Mouse (Mus musculus) ES-E14 (cell line): ENCODE data around the gene Ano6. TPM values are rescaled to one million over a fixed set of nuclear protein-coding genes. Genes with fewer than 3 reads are reported as not detected.

Source experiments
- DNase-seq: peaks from one replicate; pipeline ENCODE4 v3.0.0-alpha.2; 2013; ENCODE audit warnings: low read depth, low spot score
- H3K27ac ChIP-seq: 2 replicates; pipeline ENCODE4 v1.5.1; 2012; ENCODE audit warnings: low read depth, mild to moderate bottlenecking, low read length, moderate library complexity, mixed read lengths; ENCODE audit not compliant: poor library complexity, insufficient read depth, severe bottlenecking
- H3K36me3 ChIP-seq: 2 replicates; pipeline ENCODE4 v1.6.1; 2012; ENCODE audit warnings: mild to moderate bottlenecking, low read length, moderate library complexity, mixed read lengths; ENCODE audit not compliant: control insufficient read depth, poor library complexity, insufficient read depth, severe bottlenecking
- H3K4me1 ChIP-seq, 2 experiments: fragments of 150-350 bp in 1 of 2; sonication (generic) in 1 of 2; 2 replicates each; pipeline ENCODE4 v1.6.1; 2012; ENCODE audit warnings: low read length in 2 of 2, mild to moderate bottlenecking in 1 of 2, mixed read lengths in 1 of 2; ENCODE audit not compliant: control insufficient read depth in 2 of 2, insufficient read depth in 2 of 2, poor library complexity in 1 of 2
- H3K4me3 ChIP-seq, 2 experiments: fragments of 150-350 bp in 1 of 2; sonication (generic) in 1 of 2; 2 replicates each; pipeline ENCODE4 v1.5.1; 2012; ENCODE audit warnings: low read length in 2 of 2, low read depth in 1 of 2, mild to moderate bottlenecking in 1 of 2, mixed read lengths in 1 of 2; ENCODE audit not compliant: insufficient read depth in 1 of 2, poor library complexity in 1 of 2, severe bottlenecking in 1 of 2
- H3K9ac ChIP-seq: 2 replicates; pipeline ENCODE4 v1.6.1; 2012; ENCODE audit warnings: low read depth, mild to moderate bottlenecking, low read length, mixed read lengths; ENCODE audit not compliant: poor library complexity, insufficient read depth, severe bottlenecking
- H3K9me3 ChIP-seq: fragments of 150-350 bp; sonication (generic); 2 replicates; pipeline ENCODE4 v1.6.1; 2012; ENCODE audit warnings: low read depth, mild to moderate bottlenecking, low read length; ENCODE audit not compliant: control insufficient read depth, insufficient read depth
- CHD2 ChIP-seq: IDR thresholded peaks from 2 replicates; pipeline ENCODE4 v1.6.1; 2014; ENCODE audit warnings: mild to moderate bottlenecking, low read depth, low read length, inconsistent platforms
- HCFC1 ChIP-seq: IDR thresholded peaks from 2 replicates; pipeline ENCODE4 v1.6.1; 2012; ENCODE audit warnings: low read length, inconsistent platforms, borderline replicate concordance; ENCODE audit not compliant: insufficient read depth
- MAFK ChIP-seq: IDR thresholded peaks from 2 replicates; pipeline ENCODE4 v1.6.1; 2014; ENCODE audit warnings: mild to moderate bottlenecking, low read depth, low read length, inconsistent platforms; ENCODE audit not compliant: insufficient read depth
- ZC3H11A ChIP-seq: IDR thresholded peaks from 2 replicates; pipeline ENCODE4 v1.6.1; 2012; ENCODE audit warnings: low read depth, mild to moderate bottlenecking, inconsistent platforms, low read length, borderline replicate concordance
- ZNF384 ChIP-seq: IDR thresholded peaks from 2 replicates; pipeline ENCODE4 v1.6.1; 2012; ENCODE audit warnings: low read depth, low read length, inconsistent platforms
- in situ Hi-C, 2 experiments: fragments of 600-800 bp; cut with MboI; formaldehyde crosslinking; loops; one replicate each; pipeline ENCODE4 v1.15.1; 2025; ENCODE audit warnings: low sequenced_read_pairs in 2 of 2, inconsistent platforms in 1 of 2; ENCODE audit not compliant: unreplicated experiment in 2 of 2
- total RNA-seq: library from RNA; depleted of rRNA; stranded (reverse); fragments of 300-350 nt; gene quantifications from 2 replicates; pipeline ENCODE4 v1.2.3, GENCODE M21; 2012

Gene Ano6
- total RNA-seq, 1 experiment, result 48.6 TPM

DNA sequence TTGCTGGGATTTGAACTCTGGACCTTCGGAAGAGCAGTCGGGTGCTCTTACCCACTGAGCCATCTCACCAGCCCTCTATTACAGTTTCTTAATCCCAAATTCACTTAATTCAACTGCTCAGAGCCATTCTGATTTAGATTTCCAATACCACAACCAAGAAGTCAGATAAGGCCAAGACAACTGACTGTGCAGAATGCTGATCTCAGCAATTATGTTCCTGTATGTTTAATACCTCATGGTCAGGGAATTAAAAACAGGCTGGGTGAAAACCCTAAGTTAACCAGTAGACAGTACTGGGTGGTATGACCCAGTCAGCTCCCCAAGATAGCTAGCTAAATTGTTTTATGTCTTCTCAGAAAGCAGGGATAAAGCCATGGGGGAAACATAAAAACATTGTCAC, 176.3 kb downstream of the Ano6 start:
- Histone ChIP-seq H3K27ac (no peak overlapping the region), H3K9ac (no peak overlapping the region), H3K4me3 (no peak overlapping the region), H3K9me3 (no peaks in the 10 kb centered on the region), H3K36me3 (peaks cover 22% of the 10 kb centered on the region; the same call in 1 of the 2 replicates), H3K4me1 (no peaks in the 10 kb centered on the region)
- in situ Hi-C loops, result no loop called here
- no peak for DNase-seq
- TF ChIP-seq MAFK (peak; percentile 59; the same call in 1 of the 2 replicates), ZC3H11A (no peak)

DNA sequence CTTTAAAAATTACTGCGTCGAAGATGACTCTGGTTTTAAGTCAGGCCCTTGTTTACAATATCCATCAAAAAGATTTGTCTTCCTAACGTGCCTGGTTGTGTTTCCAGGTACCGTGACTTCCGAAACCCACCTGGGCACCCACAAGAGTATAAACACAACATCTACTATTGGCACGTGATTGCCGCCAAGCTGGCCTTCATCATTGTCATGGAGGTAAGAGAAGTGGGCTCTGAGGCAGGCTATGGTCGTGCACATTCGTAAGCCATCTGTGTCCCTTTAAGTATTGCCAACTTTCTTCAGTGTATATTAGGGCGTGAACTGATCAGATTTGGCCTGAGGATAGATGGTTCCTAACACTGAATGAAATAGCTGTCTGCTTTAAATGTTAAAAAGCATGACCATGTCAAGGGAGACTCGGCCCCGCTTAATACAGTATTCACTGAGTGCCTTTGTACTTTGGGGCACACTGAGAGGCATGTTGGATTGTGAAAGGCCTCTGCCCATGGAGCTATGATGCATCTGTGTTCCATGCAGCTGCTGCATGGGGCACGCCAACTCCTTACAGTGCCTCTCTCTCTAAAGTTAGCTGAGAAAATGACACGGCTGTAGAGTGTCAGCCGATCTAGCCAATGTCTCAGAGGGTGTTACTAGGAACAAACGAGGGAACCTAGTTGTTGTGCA, 177.0 kb downstream of the Ano6 start:
- H3K9ac ChIP-seq, result no peak overlapping the region
- in situ Hi-C loops, result no loop called here
- peaks cover 22% of the 10 kb centered on the region; the same call in 1 of the 2 replicates for H3K36me3 ChIP-seq
- no peak for DNase-seq
- H3K4me3 ChIP-seq, result no peak overlapping the region
- no peaks in the 10 kb centered on the region for H3K9me3 ChIP-seq
- TF ChIP-seq CHD2, result no peak
- no peak for TF ChIP-seq ZC3H11A
- TF ChIP-seq HCFC1, result no peak
- TF ChIP-seq ZNF384, result no peak
- TF ChIP-seq MAFK, result no peak
- H3K27ac ChIP-seq, result no peak overlapping the region
- no peaks in the 10 kb centered on the region for H3K4me1 ChIP-seq

DNA sequence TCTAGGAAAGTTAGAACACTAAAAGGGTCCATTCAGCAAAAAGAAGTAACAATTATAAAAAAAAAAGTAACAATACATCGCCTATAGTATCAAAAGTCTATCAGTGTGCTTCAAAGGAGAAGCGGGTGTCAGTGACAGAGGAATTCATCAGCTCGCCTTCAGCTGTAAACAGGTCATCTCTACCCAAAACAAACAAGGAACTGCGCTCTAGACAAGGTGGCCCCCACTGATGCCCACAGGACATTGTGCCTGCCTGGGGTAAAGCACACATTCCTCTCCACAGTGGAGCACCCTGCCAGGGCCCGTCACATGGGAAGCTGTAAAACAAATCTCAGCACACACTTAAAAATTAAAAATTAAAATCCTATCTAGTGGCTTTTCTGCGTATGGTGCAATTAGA, 179.0 kb downstream of the Ano6 start:
- H3K9me3 ChIP-seq, result no peaks in the 10 kb centered on the region
- no peak for DNase-seq
- H3K4me1 ChIP-seq, result no peaks in the 10 kb centered on the region
- TF ChIP-seq CHD2 (no peak), HCFC1 (no peak), MAFK (no peak), ZNF384 (no peak), ZC3H11A (no peak)
- H3K36me3 ChIP-seq, result peaks cover 32% of the 10 kb centered on the region; the same call in 1 of the 2 replicates
- in situ Hi-C loops, result no loop called here
- H3K9ac ChIP-seq, result no peak overlapping the region
- H3K4me3 ChIP-seq, result no peak overlapping the region
- H3K27ac ChIP-seq, result no peak overlapping the region

DNA sequence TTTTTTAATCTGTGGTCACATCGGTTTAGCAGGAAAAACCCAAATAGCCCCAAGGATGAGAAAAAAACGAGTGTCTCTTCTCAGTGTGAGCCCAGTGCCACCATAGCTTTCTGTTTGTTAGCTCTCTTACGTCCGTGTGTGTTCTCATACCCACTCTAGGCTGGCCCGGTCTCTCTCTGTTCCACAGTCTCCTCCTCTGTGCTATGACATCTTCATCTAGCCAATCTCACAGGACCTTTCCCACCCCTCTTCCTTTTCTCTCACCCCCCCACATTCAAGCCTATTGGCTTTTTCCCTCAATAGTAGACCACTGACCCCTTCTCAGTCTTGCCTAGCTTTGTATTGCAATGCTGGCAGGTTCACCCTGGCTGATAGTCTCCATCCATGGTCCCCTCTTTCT, 179.5 kb downstream of the Ano6 start:
- no peak for DNase-seq
- peaks cover 32% of the 10 kb centered on the region; the same call in 1 of the 2 replicates for H3K36me3 ChIP-seq
- in situ Hi-C loops, result no loop called here

DNA sequence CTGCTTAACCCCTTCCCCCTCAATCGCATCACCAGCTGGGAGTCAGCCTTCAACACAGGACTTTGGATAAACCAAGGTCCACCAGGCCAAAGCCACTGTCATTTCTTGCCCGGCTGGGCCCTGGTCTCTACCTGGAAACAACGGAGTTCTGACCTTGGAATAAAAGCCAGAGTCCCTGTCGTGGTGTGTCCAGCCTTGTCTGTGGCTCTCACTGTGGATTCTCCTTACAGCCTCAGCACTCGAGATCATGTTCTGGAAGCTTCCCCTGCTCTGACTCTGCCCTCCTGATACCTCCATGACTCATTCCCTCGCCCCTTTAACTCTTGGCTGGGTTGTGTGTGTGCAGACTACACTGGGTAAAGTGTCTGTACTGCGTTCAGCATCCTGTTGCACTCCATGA, 180.0 kb downstream of the Ano6 start:
- Histone ChIP-seq H3K4me3 (no peak overlapping the region), H3K27ac (no peak overlapping the region), H3K9me3 (no peaks in the 10 kb centered on the region), H3K9ac (no peak overlapping the region), H3K36me3 (peaks cover 32% of the 10 kb centered on the region; the same call in 1 of the 2 replicates), H3K4me1 (no peaks in the 10 kb centered on the region)
- in situ Hi-C loops, result no loop called here
- DNase-seq, result no peak
- no peak for TF ChIP-seq MAFK

More for the DNA sequence above, 179.5 kb downstream of the Ano6 start:
- Histone ChIP-seq H3K4me1 (no peaks in the 10 kb centered on the region), H3K9ac (no peak overlapping the region), H3K27ac (no peak overlapping the region), H3K9me3 (no peaks in the 10 kb centered on the region), H3K4me3 (no peak overlapping the region)
- TF ChIP-seq ZC3H11A (no peak), ZNF384 (no peak), CHD2 (no peak), MAFK (no peak), HCFC1 (no peak)
